Mouse (Mus musculus) adrenal gland, adult 8-10 months (tissue): Measurements from ENCODE around the gene Car2. TPM values are rescaled to one million over a fixed set of nuclear protein-coding genes. Genes with fewer than 3 reads are reported as not detected.

Experiments
- DNase-seq: peaks from one replicate; pipeline ENCODE4 v3.0.0; 2022
- total RNA-seq, 4 experiments: library from RNA; stranded (reverse); gene quantifications; 2 replicates each; pipeline ENCODE4 v1.2.4; 2022

The Car2 gene
- 10 to 100 TPM; 35.8 to 53.9 (median 43.2) TPM for total RNA-seq

DNA sequence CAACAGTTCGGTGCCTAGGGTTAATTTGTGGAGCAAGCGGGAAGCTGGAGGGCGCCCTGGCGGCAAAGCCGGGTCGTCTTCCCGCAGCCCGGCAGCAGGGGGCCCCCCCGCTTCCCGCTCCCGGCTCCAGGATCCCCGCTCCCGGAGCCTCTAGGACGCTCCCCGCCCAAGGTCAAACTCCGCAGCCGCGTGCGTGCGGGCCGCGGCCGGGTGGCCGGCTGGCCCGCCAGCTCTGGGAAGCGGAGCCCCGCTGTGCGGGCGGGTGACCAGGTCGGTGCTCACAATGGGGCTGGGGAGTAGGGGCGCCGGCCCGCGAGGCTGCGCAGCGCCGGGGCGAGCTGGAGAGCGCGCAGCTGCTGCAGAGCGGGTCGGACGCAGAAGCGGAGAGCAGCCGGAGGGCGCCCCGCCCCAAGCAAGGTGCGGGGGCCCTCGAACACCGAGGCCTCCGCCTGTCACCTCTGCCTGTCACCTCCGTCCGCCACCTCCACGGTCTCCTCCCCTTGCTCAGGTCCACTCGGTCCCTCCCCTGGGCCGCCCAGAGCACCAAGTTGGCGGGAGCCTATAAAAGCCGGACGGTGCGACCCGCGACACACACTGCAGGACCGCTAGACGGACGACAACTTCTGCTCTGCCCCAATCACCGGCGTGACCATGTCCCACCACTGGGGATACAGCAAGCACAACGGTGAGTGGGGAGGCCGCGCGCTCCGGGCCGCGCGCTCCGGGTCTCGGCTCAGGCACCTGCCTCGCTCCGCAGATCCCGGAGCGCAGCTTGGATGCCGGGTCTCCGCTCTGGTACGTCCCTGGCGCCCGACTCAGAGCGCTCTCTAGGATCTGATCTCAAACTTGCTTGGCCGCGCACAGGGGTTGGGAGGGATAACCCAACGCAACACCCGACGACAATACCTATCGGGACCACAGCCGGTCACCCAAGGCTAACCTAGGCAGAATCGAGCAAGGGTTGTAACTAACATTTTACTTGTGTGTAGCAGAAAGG is at the start of gene Car2:
Gene Car2, plus strand, starts transcription at position 172 of the 997 bp plus-strand sequence.
- DNase-seq = peak; percentile 55

DNA sequence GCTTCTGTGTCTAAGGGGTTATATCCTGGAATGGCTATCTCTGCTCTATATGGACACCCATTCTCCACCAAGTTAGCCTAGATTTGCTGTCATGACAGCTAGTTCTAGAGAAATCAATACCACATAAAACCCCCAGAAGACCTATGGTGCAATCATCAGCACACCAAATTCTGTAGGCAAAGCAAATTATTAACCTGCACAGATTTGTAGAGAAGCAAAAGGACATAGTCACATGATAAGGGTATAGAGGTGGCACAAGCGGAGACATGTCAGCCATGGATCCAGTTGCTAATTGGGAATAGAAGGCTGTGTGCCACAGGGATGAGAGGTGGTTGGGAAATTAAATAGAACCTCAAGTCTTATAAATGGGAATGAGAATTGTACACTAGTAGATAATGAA is 47.1 kb upstream of the Car2 start:
- DNase-seq = no peak

DNA sequence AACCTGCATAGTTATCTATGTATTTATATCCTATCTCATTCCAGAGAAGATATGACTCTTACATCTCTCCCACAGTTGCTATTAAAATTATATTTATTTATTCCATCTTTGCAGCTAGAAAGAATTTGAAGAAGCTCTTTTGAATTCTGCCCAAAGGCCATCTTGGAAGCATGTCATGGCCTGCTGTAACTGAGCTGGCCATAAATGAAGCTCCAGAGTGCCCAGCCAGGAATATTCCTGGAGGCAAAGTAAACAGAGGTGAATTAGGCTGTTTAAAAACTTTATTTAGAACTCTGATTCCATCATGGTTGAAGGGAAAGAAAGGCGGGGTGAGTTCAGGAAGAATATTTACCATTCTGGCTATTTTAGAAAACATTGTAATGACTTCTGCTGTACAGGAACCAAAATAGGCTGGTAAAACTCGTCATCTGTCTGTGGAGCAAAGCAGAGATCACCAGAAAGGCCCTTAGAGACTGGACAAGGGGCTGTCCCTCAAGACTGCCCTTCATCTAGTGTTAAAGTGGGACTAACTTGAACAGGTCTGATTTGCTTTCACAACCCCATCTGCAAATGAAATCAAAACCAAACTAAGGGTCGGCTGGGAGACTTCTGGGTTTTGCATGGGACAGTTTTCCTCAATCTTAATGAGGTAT is 46.5 kb upstream of the Car2 start:
- no peak for DNase-seq

DNA sequence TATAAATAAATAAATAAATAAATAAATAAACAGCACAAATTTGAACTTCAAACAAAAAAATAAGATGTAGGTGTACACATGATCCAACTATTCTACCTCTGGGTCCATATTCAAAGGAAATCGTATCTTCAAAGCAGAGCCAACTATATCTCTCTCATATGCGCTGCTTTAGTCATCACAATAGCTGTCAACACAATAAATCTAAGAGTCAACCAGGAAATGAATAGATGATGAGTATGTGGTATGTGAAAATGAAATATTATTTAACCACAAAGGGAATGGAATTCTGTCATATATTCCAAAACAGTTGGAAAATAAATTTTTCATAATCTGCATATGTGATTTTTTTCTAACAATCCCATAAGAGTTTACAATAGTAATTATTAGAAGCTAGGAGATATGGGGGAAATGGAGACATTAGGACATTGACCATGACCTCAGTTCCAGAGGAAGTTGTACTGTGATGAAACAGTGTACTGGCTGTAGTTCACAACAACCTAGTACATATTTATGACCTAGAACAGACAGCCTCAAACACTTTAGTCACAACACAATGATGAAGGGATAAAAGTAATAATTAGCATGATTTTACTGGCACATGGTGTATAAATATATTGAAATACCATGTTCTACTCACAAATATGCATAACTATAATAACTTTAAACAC is 37.4 kb upstream of the Car2 start:
- DNase-seq = no peak

DNA sequence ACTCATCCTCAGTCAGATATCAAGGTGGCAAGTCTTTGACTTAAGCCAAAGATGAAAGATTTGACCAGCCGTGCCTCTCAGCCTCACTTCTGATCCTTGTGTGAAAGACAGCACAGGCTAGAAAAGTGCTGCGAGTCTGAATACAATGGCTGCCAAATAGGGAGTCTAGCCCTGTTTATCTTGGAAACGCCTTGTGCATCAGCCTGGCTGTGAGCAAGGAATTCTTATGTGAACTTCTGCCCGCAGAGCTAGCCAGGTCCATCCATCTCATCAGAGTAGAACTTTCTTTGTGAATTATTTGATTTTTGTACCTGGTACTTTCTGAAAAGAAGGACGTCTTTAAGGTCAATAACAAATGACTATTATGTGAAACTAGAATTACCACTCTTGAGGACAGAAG is 32.1 kb upstream of the Car2 start:
- no peak for DNase-seq

DNA sequence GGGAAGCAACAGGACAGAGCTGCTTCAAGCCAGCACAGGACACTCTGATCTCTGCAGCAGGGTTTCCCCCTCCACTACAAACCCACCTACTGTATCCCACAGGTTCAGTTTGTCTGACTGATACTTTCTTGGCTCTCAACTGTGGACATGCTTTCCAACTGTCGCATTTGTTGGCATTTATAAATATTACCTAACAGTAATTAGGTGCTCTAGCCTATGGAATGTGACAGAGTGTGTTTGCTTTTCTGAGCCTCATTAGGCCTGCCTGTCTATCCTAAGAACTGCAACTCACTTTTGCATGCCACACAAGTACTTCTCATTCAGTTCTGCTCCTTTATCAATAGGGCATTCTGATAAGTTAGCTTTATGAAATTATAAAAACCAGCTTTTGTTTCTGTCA is 31.6 kb upstream of the Car2 start:
- DNase-seq = no peak

DNA sequence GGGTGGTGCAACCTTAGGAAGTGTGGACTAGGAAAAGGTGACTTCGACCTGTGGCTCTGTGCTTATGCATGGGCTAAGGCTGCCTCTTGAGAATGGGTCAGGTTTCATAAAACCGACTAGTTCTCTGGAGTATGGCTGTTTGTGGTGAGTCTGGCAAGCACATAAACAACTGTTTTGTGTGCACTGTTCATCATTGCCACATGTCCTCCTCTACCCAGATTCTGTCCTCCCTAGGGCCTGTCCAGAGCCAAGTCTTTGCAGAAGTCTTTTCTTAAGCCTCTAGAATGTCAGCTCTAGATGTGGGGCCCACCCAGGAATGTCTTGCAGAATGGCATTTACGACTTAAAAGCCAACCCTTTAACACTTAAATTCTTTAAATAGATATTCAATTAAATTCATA is 28.2 kb upstream of the Car2 start:
- DNase-seq = no peak

DNA sequence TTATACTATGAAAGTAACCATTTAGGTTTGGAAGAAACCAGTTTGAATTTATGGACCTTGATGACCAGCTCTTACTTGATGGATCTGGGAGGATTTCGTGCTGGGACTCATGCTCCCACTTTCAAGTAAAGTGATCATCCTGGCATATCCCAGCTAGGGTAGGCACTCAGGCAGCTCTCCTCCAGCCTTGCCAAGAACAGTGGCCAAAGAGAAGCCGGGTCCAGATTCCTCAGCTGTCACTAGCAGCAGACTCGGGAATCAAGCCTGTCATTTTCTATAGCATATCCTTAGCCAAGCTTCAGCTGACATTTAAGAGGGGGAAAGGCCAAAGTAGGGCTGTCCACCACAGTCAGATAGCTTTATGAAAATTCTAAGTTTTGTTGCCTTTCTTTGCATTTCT is 25.8 kb upstream of the Car2 start:
- DNase-seq = no peak

DNA sequence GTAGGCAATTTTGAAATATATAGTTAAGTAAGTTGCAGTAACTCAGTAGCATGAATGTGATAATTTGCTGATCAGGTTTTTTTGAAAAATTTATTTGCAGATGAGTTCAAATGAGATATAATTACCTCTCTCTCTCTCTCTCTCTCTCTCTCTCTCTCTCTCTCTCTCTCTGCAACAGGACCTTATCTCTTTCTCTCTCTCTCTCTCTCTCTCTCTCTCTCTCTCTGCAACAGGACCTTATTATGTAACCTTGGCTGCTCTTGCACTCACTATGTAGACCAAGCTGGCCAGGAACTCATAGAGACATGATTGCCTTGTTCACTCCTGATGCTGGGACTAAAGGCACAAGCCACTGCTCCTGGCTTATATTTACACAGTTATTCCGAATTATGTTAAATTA is 24.9 kb upstream of the Car2 start:
- DNase-seq = no peak

DNA sequence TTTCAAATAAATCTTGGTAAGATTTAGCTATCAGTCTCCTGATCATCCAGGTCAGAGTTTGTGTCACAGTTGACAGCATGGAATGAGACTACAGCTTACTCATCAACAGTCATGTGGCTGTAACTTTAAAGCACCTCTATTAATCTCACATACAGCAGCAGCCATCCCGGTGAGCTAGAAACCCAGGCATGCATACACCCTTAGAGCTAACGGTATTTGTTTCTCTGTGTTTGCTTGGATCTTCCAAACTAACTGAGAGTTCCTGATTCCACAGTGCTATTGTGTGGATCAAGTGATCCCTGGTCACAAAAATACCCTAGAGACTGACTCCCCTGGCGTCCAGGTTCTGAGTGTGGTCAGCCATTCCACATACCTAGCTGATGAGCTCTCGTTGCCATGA is 24.3 kb upstream of the Car2 start:
- DNase-seq = no peak

DNA sequence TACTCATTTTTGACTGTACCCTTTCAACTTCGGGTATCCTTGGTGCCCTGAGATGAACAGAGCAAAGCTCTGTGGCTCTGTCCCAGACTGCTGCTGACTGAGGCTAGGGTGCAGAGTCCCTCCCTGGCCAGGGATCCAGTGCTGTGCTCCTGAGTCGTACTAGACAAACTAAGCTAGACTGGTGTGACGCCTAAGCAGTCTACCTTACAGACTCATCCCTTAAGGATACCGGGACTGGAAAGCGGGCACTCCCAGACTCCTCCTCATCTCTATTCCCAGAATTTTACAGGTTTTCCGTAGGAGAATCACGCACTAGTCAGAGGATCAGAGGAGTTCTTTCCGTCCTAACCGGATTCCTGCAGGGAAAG is 23.4 kb upstream of the Car2 start:
- no peak for DNase-seq

DNA sequence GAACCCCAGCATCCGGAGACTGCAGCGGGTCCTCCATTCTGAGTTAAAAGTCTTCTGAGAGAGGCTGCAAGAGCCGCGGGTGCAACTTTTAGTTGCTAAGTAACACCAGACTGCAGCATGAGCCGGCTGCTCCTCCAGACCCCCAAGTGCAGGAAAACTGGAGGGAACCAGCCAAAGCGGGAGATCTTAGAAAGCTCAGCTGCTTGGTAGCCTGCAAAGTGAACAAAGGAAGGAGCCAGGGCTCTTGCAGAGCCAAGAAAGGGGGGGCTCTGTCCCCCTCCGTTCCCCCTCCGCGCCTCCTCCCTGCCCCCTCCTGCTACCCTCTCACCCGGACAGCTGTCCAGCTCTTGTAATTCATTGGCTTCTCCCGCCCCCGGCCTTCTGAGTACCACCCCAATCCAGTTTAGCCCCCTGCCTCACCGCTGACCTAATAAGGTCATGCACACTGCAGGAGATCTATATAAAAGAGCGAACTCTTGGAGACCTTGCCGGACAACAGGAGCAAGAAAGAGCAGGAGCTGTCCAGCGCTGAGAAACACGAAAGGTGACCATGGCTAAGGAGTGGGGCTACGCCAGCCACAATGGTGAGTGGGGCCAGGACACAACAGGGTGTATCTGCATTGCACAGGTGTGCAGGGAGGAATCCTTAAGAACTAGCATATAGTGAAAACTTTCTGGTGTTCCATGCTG is 22.9 kb upstream of the Car2 start, which contains the start of gene Car3:
Gene Car3, plus strand, starts transcription at position 491 of the 690 bp plus-strand sequence.
- DNase-seq = peak; percentile 31

DNA sequence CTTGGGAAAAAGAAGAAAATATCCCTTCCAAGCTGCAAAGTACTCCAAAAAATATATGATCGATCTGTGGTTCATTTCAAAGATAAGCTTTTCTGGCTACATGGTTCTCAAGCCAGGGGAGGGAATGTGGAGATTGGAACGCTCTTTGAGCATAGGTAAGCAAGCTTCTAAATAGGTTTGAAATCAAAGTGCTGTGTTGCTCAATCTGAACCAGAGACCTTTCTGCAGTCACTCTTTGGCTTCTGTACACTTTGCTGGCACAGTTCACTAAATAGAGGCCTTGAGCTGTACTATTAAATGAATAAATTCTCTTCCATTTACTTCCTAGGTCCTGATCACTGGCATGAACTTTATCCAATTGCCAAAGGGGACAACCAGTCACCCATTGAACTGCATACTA is 22.2 kb upstream of the Car2 start:
- no peak for DNase-seq

DNA sequence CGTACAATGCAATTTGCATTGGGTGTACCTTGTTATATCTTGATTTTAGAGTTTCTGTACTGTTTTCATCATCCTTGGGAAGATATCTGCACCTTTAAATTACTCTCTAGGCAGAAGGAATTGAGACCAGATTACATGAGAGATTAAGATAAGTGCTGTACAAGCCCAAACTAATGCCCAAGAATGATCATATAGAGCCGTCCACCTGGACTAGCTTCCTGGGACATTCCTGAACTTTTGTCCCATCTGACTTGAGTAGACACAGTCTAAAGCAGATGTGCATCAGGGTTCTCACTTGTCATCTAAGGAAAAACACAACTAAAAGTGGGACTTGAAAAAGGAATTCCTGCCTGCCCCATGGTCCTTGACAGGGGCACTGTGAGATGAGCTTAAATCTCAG is 20.1 kb upstream of the Car2 start:
- no peak for DNase-seq

DNA sequence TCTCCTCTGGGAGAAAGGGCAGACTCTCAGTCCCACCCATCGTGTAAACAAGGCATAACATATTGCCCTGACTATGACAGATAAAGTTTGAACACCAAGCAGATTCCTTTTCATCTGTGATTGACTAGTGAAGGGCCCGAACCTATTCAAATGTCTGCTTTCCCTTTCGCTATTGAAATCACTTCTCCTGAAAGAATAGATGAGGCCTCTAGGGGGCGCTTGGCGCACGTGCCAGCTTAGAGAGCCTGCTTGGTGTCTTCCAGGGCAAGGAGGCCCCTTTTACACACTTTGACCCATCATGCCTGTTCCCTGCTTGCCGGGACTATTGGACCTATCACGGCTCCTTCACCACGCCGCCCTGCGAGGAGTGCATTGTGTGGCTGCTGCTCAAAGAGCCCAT is 16.3 kb upstream of the Car2 start:
- peak; percentile 55 for DNase-seq

DNA sequence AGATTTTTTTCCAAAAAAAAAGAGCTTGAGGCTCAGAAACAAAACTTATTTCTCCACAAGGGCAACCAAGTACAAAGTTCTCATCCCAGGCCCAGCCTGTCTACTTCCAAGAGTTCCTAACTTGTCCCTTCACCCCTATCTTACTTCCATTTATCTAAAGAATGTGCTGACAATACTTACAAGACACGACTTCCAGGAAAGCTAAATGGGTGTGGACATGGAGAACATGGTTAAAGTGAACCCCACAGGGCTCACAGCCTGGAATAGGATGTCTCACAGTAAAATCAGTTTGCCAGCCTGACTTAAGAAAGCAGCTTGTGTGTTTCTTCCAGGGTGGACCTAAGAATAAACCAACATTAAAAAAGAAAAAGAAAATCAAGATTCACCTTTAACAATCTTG is 15.5 kb upstream of the Car2 start:
- DNase-seq = no peak

DNA sequence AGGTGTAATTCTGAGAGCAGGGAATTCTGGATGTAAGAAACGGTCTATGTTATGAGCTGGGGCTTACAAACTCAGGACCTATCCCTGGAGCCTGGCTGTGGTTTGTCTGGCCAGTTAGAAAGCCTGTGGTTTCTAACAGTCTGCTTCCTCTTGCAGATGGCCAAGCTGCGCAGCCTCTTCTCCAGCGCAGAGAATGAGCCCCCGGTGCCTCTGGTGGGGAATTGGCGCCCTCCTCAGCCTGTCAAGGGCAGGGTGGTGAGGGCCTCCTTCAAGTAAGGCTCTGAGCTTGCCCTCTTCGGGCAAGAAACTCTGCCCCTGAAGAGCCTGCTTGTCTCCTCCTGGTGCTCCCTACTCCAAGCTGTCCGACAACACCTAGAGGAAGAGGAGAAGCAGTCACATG is 14.7 kb upstream of the Car2 start:
- DNase-seq = no peak

DNA sequence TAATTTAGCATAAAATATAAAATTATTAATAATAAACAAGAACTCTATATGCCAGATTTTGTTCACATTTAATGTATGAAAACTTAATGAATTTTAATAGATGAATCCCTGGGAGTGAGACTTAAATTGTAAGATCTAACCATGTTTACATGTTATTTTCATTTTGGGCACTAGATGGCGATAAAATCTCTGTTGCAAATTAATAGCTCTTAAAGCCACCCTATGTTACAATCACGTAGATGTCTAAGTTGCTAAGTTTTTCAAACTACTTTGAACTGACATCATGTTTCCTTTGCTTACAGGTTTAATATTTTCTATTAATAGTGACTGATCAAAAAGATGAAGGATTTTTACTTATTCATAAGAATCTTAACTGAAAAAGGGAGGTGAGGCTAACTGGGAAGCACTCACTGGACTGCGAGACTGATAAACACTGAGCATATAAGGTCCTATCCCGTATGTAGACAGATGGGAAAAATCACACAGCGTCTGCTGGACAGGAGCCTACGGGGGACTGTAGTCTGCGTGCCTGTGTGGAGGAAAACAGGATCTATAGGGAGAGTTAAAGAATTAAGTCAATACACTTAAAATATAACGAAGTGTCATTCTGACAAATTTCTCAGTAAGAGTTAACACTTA is 11.6 kb upstream of the Car2 start:
- no peak for DNase-seq

DNA sequence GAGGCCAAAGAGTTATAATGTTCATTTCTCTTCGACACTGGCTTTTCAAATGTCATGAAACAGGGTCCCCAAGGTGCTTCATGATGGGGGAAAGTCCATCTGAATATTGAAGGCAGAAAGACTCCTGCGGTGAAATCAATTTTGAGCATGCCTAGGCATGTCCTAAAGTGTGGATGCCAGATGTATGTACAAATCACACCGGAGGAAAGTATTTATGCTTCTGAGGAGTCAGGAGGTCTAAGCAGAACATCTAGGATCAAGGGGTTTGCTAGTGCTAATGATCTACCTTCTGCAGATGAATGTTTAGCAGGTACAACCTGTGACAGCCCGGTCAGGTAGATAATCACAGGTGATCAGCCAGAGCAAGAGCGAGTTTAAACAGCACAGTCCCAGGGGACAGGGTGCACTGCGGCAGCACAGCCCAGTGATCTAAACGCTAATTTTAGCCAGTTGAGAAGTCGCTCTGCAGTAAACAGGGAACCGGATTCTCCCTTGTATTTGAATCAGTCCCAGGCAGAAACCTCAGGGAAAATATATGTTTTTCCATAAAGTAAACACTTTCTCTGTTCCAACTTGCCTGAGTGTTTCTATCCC is 9.7 kb upstream of the Car2 start:
- DNase-seq = no peak

DNA sequence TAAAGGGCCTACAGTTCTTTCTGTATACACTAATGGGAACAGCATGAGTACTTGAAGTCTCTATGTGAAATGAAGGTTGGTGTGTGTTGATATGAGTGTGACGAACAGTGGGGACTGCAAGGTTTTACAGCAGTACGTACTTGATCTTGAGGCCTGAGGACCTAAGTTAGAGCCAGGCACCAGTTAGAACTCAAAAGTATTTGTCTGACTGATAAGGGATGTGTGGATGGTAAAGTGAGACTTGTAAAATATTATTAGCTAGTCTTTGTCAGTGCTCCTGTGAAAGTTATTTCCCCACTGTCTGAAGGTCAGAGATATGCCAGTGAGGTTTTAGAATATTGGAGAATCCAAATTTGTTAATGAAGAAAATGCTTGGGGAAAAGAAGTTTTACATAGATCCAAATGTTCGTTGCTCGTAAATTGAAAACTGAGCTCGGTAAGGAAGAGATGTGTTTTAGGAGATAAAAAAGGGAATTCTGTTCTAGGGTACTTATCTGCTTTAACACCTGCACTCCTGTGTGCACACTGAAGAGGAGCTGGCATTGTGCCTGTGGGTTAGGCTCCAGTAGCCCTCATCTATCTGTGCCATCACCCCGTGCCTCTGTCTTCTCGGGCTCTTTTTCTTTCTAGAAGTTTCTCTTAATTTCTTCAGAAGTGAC is 8.7 kb upstream of the Car2 start:
- DNase-seq = no peak

DNA sequence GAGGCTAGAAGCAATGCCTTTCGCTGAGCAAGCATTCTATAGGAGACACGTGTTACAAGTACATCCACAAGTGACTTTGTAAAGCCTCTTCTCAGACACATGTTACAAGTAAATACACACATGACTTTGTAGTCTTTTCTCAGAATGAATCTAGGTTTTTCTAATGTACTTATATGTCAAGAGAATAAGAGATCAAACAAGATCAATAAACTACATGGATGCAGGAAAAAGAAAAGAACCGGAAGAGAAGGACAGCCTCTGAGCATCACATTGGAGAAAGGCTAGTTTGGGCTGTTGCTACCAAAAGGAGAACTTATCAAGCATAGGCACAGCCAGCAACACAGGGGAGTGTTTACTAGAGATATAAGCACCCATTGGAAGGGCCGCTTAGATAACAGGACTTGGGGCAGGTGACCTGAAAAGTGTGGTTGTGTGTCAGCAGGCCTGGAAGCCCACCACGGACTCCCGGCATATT is 7.3 kb upstream of the Car2 start:
- DNase-seq = no peak
